In the genomic region with DNA sequence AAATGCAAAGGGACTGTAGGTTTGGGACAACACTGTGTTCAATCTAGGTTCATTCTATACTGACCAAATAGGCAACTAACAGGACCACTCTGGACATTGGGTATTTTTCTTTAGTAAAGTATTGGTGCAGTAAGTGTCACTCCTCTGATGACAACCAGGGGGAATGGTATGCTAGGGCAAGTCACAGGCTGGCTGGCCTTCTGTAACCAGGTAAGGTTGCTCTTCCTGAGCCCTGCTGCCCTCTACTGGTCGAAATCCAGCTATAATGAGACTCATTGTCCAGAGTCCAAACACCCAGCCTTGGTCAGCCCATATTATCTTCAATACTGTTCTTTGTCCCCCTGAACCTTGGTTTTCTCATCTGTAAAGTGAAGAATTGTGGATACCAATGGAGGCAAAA, we compare ENCODE assay signal across 8 mouse cellular contexts. TPM values are rescaled to one million over a fixed set of nuclear protein-coding genes. Genes with fewer than 3 reads are reported as not detected.
DNase-seq lines count a peak whose midpoint lies in the region; ATAC-seq and TF ChIP-seq lines count a peak whose summit lies in the region.

No protein-coding gene starts in this region.

- no peaks in the 10 kb centered on the region for H3K36me3 ChIP-seq in G1E (replicated peaks)

- no peaks in the 10 kb centered on the region for H3K4me1 ChIP-seq in G1E (ENCODE audit: insufficient read depth, low read depth, low read length)

- no peak overlapping the region for H3K4me3 ChIP-seq in G1E (ENCODE audit: low read depth, low read length)

- peak; percentile 65; the same call in 1 of the 2 replicates for ATAC-seq in frontal cortex, adult (ENCODE audit: low TSS enrichment)
- no peak for ATAC-seq in G1E (ENCODE audit: extremely low read depth, insufficient number of reproducible peaks, low FRiP score, poor library complexity, severe bottlenecking)

- no peak for DNase-seq in frontal cortex, postnatal 10 days (ENCODE audit: low spot score in 2 of 2)
- no peak for DNase-seq in G1E (ENCODE audit: low spot score)
- peak; percentile 75 for DNase-seq in cerebellum, adult 9-11 months
- peak; percentile 51 to 66 for DNase-seq in heart, adult 9 months (ENCODE audit: low spot score in 2 of 2)
- peak; percentile 86 for DNase-seq in kidney, postnatal 14 days
- DNase-seq in lung, postnatal 14 days, result peak; percentile 87
- peak; percentile 65 to 72 for DNase-seq in spleen, postnatal 36 days (ENCODE audit: low spot score in 2 of 2)

- H3K9me3 ChIP-seq in G1E (replicated peaks), result no peaks in the 10 kb centered on the region

- H3K27me3 ChIP-seq in G1E (ENCODE audit: insufficient read depth, low read length), result peaks cover 25% of the 10 kb centered on the region

- TF ChIP-seq CTCF in G1E (IDR thresholded peaks at IDR 0.05; ENCODE audit: low read depth, low read length), result peak; percentile 42; the same call in 1 of the 2 replicates

RNA-seq across cellular contexts. Expression of a gene that starts 19.1 kb away (rescaled TPM):
- total RNA-seq in G1E (2014; fragmentation: Nextera tagmentation) (98.7 and 106 TPM in 2 replicates), G1E (2017) (70.2 and 73.9 TPM in 2 replicates)
- polyA plus RNA-seq in G1E (2012), result 46.1 and 48.4 TPM in 2 replicates

RNA-seq across cellular contexts. Expression of a gene that starts 22.0 kb away (rescaled TPM):
- total RNA-seq in G1E (2014; fragmentation: Nextera tagmentation) (2.0 and 2.6 TPM in 2 replicates), G1E (2017) (6.0 and 7.8 TPM in 2 replicates)
- 1.1 and 1.6 TPM in 2 replicates for polyA plus RNA-seq in G1E (2012)

Comparison
In these comparisons a context has a peak if more than half of its experiments do, and no peak if none do; other contexts are left out.
1. DNase-seq: peak in cerebellum, adult 9-11 months (single experiment), heart, adult 9 months (2 of 2), kidney, postnatal 14 days (single experiment), lung, postnatal 14 days (single experiment) and spleen, postnatal 36 days (2 of 2); none in frontal cortex, postnatal 10 days (0 of 2) and G1E (single experiment).